Mouse (Mus musculus): ENCODE measurements at regions not wholly inside any gene's neighbourhood (a gene's known extent, or its start where the extent isn't known, plus 50 kb on each side); places are given as distances from the start of the nearest gene placed in this dataset.

DNA sequence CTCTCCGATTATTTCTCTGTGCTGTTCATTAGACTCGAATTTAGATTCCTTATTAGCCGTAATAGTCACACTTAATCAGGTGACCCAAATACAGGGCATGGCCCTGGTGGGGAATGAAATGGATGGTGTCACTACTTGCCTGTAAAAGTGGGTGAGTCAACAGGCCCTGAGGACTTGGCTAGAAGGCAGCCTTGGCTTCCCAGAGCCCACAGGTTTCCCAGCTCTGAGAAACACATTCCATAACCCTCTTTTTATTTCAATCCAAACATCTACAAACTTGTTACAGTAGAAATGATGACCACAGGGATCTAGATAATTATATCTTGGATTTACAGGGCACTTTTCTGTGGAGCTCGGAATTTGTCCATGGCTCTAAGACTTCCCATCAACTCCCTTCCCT, 105.2 kb upstream of the Slc7a11 start:
- DNase-seq (ENCODE audit: low spot score in 2 of 2) = no peak

DNA sequence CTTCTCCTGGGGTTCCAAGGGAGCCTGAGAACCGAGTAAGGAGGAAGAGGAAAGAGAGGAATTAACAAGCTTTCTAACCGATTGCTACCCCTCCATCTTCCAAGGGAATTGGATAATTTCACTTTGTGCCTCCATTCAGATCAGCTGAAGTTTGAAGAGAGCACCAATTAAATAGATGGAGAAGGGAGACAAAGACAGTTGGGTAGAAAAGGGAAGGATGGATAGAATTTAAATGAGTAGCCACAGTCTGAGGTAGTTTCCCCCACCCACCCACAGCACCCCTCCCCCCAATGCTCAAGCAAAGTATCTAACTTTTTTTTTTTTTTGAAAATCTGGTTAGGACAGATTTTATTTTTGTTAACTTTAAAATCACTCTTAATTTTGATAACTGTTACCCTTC, 87.2 kb upstream of the Slc7a11 start:
- no peak for DNase-seq (ENCODE audit: low spot score in 2 of 2)

DNA sequence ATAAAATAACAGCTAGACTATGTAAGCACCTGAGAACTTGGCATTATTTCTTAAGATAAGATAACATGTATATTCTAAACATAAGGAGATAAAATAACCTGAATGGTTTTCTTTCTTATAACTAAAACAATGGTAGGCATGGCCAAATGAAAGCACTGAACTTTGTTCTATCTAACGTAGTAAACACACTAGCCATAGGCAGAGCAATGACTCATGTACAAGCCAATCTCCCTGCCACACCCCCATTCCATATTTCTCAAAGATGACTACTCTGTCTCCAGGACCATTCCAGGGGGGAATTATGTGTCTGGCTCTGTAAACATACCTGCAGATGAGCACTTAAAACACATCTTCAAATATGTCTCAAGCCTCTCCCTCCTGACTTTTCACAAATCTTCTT, 80.6 kb upstream of the Slc7a11 start:
- DNase-seq (ENCODE audit: low spot score in 2 of 2) = no peak

DNA sequence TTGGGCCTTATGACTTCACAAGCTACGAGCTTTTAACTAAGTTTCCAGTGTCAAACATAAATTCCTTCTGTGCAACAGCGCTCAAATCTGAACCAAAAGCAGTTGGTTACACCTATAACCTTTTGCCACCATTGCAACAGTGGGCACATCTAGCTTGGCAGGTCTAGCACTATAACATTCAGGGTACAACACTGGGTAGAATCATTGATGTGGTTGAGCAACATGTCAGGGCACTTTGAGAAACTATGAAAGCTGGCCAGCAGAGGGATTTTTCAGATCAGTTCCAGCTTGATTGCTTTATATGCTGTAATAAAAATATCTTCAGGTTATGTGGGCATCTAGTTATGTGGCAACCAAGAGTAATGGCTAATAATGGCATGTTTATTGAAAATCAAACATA, 63.8 kb upstream of the Slc7a11 start:
- no peak for DNase-seq (ENCODE audit: low spot score in 2 of 2)

Measured in layer of hippocampus, postnatal 10 days (tissue).